Mouse (Mus musculus): ENCODE measurements at regions not wholly inside any gene's neighbourhood (a gene's known extent, or its start where the extent isn't known, plus 50 kb on each side); places are given as distances from the start of the nearest gene placed in this dataset.

DNA sequence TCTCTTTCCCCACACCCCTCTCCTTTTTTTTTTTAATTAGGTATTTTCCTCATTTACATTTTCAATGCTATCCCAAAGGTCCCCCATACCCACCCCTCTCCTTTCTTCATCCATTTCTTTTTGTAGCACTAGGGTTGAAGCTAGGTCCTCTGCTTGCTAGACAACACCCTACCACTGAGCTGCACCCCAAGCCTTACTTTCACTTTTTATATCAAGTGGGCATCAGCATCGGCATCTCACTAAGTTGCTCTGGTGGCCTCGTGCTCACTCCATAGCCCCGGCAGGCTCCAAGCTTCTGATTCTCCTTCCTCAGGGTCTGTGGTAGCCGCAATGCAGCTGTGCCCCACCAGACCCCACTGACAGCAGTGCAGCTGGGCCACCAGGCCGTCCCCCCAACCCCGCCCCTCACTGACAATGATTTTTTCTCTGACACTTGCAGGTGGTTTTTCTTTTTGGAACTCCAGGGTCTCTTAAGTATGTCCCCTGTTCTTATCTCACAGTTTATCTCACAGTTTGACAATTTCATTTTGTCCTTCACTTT is 77.5 kb downstream of the Nufip1 start:
- DNase-seq (ENCODE audit: low read depth, low spot score) = no peak

DNA sequence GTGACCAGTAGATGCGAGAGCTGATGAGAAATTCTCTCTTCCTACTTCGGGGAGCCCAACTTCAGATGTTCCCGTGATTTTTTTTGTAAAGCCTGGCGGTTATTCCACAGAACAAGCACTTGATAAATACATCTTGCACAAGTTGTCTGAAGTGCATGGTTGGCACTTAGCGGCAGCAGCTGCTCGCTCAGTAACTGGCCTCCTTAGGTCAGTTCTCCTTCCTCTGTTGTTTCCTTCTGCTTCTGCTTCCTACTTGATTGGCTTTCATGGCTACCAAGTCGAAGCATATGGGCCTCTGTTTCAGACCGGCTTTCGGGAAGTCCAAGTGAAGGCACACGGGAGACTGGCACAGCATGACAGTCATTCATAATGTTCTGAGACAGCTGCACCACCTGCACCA is 84.6 kb downstream of the Nufip1 start:
- DNase-seq (ENCODE audit: low read depth, low spot score) = no peak

DNA sequence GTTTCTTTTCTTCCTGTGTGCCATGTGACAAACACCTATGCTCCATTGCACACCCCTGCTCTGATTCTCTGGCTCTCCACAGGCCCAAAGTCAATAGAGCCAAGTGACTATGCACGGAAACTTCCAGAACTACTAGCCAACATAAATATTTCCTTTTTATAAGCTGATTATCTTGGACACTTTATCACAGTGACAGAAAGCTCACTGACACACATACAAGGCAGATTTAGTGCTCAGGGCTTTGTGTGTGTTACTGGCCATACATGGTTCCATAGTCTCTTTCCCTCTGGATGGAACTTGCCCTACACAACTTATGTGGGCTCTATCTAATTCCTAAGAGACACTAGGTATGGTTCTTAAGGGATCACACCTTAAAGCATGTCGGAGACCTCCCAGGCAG is 86.7 kb downstream of the Nufip1 start:
- no peak for DNase-seq (ENCODE audit: low read depth, low spot score)

- no peak for DNase-seq (ENCODE audit: low read depth, low spot score)
Observed at GRCm38 (mm10) chr14:76198406-76198805, 87.7 kb downstream of the Nufip1 start.

DNA sequence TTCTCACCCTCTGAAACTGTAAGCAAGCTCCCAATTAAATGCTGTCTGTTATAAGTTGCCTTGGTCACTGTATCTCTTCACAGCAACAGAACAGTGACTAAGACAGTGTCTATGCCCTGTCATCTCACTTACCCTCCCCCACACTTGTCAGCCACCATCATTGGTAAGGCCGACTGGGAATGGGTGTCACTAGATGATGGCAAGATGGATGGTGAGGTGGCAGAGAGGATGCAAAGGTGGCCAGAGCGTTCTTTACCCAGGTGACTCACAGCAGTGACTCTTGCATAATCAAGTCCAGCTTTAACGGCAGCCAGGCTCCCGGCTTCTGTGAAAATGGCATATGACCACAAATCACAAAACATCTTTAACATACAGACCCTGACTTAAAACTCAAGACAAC is 91.9 kb downstream of the Nufip1 start:
- no peak for DNase-seq (ENCODE audit: low read depth, low spot score)

DNA sequence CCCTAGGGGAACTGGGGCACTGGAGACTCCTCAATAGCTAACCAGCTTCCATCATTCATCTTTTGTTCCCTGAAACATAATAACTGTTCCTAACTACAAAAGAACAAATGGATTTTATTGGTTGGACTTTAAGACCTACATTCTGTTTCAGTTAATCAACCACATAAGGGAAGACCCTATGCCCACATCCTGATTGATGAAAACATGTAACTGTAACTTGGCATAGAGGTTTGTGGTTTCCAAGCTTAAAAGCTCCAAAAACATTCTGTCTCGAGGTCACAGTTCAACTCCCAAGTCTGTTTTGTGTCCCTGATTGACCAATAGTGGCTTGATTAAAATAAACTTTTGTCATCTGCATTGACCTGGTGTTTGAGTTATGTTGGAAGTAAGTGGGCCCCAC is 92.4 kb downstream of the Nufip1 start:
- no peak for DNase-seq (ENCODE audit: low read depth, low spot score)

DNA sequence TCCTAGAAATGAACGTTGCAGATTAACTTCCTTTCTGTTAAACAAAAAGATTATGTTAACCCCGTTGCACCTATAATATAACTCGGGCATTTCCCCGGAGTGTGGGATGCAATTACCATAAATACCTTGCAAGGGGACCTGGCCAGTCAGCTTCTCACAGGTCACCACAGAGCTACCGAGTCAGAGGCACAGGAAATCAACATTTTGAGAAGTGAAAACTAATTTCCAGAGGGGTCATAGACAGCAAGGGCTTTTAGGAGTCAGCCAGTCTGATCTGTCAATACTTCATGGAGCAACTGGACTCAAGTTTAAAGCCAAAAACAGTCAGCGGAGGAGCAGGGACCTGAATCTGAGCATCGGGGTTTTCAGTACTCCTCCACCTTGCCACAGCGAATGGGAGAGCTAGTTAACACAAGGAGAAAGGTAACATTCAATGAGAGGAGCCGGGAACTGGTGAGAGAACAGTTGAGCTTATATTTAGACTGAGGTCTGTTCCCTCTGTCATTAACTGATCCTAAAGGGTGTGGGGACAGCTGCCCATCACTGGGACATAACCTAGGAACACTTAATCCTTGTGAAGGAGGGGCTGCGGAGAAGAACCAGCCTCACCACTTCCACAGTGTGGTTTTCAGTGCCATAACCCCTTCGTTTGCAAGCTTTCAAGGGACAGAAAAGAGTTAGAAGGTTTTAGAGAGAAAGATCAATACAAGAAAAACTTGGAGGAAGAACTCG is 105.9 kb downstream of the Nufip1 start:
- no peak for DNase-seq (ENCODE audit: low read depth, low spot score)

GRCm38 (mm10) chr14:76217178-76217500 is 106.4 kb downstream of the Nufip1 start:
- DNase-seq (ENCODE audit: low read depth, low spot score) = no peak

- no peak for DNase-seq (ENCODE audit: low read depth, low spot score)
Observed at GRCm38 (mm10) chr14:76217571-76218256, 107.0 kb downstream of the Nufip1 start.

- DNase-seq (ENCODE audit: low read depth, low spot score) = no peak
Observed at GRCm38 (mm10) chr14:76220952-76221351, 110.3 kb downstream of the Nufip1 start.

GRCm38 (mm10) chr14:76221617-76222319 is 111.1 kb downstream of the Nufip1 start:
- DNase-seq (ENCODE audit: low read depth, low spot score) = no peak

DNA sequence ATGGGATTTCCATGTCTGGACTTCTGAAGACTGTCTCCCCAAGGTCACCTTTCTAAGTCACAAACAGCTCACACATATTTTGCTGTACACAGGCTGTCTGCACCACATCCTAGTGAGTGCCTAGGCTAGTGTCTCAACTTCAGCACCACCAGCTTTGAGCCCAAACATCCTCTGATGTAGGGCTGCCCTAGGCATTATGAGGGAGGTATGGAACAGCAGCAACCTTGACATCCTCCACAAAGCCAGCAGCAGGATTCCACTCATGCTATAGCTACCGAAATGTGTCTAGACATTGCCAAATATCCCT is 111.6 kb downstream of the Nufip1 start:
- no peak for DNase-seq (ENCODE audit: low read depth, low spot score)

GRCm38 (mm10) chr14:76223036-76223650 is 112.5 kb downstream of the Nufip1 start:
- no peak for DNase-seq (ENCODE audit: low read depth, low spot score)

- no peak for DNase-seq (ENCODE audit: low read depth, low spot score)
Observed at GRCm38 (mm10) chr14:76223903-76224302, 113.2 kb downstream of the Nufip1 start.

DNA sequence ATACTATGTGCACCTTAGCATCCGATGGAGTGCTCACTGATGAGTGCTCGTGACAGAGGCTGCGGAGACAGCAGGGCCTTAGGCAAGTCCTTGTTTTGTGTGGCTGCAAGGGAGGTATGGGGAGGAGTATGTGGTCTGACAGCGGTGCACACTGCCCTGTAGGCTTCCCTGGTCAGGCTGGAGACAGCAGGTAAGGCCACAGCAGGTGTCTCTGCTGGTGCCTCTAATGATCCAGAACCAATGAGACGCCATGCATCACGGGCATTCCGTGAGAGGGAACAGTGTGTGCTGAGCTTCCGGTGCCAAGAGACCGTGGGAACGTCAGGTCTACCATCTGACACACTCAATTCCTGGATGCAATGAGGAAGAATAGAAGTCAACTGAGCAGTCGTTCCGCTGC is 114.8 kb downstream of the Nufip1 start:
- DNase-seq (ENCODE audit: low read depth, low spot score) = no peak

DNA sequence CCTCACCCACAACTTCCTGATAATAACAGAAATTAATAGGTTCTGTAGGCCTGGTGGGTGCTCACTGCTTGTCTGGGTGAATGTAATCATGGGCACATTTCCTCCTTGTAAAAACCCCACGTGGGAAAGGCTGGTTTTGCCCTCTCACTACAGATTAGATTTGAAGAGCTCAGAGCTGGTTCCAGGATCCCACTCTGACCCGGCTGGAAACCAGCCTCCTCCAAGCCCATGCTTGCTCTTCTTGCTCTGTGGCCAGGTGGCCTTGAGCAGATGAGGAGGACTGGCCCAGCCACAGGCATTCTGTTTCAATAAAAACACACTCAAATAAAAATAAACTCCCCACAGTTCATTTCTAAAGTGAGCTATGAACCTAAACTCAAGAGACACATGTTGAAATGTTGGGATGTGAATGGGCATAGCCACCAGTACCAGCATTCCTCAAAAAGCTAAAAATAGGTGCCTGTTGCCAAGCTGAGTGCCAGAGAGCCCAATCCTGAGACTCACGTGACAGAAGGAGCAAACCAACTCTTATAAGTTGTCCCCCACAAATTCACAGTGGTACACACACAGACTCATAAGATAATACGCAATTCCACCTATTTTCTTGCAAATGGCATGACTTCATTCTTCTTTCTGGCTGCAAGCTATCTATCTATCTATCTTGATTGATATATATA is 116.1 kb downstream of the Nufip1 start:
- DNase-seq (ENCODE audit: low read depth, low spot score) = no peak

DNA sequence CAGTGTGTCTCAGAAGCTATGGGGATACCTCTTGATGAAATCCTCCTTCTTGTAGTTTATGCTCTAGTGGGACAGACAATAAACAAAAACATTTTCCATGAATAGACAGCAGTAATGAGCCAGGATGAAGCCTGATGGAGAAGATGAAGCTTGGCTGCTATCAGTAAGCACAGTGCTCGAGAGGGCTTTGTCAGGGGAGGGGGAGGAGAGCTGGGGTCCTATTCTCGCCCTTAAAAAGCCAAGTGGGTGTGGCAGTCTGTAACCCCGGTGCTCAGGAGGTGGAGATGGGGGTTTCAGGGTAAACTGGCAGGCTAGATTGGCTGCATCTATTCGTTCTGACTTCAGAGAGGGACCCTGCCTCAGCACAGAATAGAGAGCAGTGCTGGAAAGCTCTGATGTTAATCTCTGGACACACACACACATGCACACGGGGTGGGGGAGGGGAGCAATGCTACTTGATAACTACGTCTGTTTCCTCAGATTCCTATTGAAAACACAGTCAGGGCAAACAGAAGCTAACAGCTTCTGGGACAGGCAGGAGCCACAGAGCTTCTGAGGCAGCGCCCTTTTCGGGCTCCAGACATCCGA is 118.4 kb downstream of the Nufip1 start:
- DNase-seq (ENCODE audit: low read depth, low spot score) = no peak

DNA sequence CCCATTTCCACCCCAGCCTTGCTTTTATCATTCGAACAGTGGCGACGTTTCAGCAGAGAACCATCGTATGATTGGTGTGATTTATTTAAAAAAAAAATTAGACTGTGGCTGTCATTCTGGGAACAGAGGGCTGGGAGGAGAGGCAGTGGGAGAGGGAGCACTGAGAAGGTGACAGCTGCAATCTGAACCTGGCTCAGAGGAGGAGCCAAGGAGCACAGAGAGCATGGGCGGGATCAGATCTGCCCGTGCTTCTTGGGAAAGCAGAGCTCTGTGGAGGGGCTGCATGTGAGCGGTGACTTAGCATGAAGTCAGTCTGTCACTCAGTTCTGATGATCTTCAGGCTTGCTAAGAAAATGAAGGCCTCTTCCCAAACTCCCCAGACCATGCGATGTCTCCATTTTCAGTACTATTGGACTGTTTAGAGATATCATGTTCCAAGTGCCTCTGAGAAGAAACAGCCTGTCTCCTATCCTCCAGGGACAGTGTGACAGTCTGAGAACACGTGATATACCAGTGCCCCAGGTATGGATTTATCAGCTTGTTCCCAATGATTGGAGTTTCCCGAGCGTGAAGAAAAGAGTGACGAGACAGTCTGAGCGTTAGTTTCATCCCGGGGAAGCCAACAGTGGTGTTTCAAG is 129.3 kb downstream of the Nufip1 start:
- DNase-seq (ENCODE audit: low read depth, low spot score) = no peak

DNA sequence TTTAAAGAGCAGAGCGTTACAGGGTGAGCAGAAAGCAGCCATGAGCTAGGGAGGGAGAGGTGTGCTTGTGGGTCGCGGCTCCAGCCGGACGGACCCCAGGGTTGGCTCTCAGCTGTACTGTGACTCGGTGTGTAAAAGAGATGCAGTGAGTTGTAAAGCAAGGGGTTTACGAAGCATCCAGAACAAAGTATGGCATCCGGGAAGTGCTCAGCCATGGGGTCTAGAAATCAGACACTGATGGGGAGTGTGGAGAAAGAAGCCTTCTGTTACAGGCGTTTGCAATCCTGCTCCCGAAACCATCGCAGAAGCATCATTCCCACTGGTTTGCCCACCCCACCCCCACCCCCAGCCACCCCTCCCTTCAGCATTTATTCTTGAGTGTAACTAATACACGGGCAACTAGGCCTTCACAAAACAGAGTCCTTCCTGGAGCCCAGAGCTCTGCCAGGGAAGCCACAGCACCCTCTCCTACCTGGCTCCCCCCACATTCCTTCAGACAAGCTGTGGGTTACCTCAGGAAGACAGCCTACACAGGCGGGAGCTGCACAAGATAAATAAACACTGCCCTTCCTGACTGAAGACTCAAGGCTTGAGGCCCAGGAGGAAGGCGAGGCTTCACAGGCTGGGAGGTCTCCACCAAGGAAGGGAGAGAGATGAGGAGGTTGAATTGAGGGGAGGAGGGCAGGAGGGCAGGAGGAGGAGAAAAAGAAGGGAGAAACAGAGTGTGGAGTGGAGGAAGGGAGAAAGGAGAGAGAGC is 133.1 kb downstream of the Nufip1 start:
- DNase-seq (ENCODE audit: low read depth, low spot score) = no peak

- no peak for DNase-seq (ENCODE audit: low read depth, low spot score)
Observed at GRCm38 (mm10) chr14:76244338-76245062, 133.8 kb downstream of the Nufip1 start.
